Mouse (Mus musculus) spleen, adult 2 months (tissue): ENCODE results near the gene Bcat1.

Experiments used
- CTCF ChIP-seq: fragments of 200-500 bp; IDR thresholded peaks from 2 replicates; pipeline ENCODE4 v1.5.1; 2011; ENCODE audit warnings: mild to moderate bottlenecking, inconsistent platforms; ENCODE audit not compliant: insufficient read depth, insufficient read length, insufficient replicate concordance; ENCODE audit errors: extremely low read depth
- POLR2A ChIP-seq: fragments of 200-500 bp; IDR thresholded peaks from 2 replicates; pipeline ENCODE4 v1.6.1; 2011; ENCODE audit warnings: low read depth, low read length, inconsistent platforms

GRCm38 (mm10) chr6:145047445-145047857, 28.5 kb downstream of the Bcat1 start:
- TF ChIP-seq POLR2A, result no peak
- no peak for TF ChIP-seq CTCF
